Mouse (Mus musculus) kidney, embryonic 14.5 days (tissue): Measurements from ENCODE around the gene Aff3. TPM values are rescaled to one million over a fixed set of nuclear protein-coding genes. Genes with fewer than 3 reads are reported as not detected.

Experiments used
- ATAC-seq: fragments of 200-750 bp; cut with Nextera tagmentation; 2 replicates; pipeline ENCODE4 v1.8.0; 2017; ENCODE audit warnings: moderate number of reproducible peaks, mild to moderate bottlenecking, moderate TSS enrichment, moderate library complexity; ENCODE audit not compliant: low FRiP score, low TSS enrichment
- H3K27ac ChIP-seq: fragments of 300-500 bp; sonication (generic); 2 replicates; pipeline ENCODE4 v1.5.1; 2014; ENCODE audit warnings: low read depth, mild to moderate bottlenecking, low read length, moderate library complexity, mixed read lengths
- H3K27me3 ChIP-seq: fragments of 300-500 bp; sonication (generic); 2 replicates; pipeline ENCODE4 v1.6.1; 2014; ENCODE audit warnings: mild to moderate bottlenecking, low read length; ENCODE audit not compliant: control insufficient read depth, insufficient read depth
- H3K36me3 ChIP-seq: fragments of 300-500 bp; sonication (generic); 2 replicates; pipeline ENCODE4 v1.6.1; 2014; ENCODE audit warnings: low read length, mixed read lengths; ENCODE audit not compliant: control insufficient read depth, insufficient read depth
- H3K4me1 ChIP-seq: fragments of 300-500 bp; sonication (generic); 2 replicates; pipeline ENCODE4 v1.6.1; 2014; ENCODE audit warnings: low read length, mixed read lengths; ENCODE audit not compliant: control insufficient read depth, insufficient read depth
- H3K4me2 ChIP-seq: fragments of 300-500 bp; sonication (generic); replicated peaks from 2 replicates; pipeline ENCODE4 v1.6.1; 2014; ENCODE audit warnings: low read depth, mild to moderate bottlenecking, low read length
- H3K4me3 ChIP-seq: fragments of 300-500 bp; sonication (generic); 2 replicates; pipeline ENCODE4 v1.5.1; 2014; ENCODE audit warnings: mild to moderate bottlenecking, low read length
- H3K9ac ChIP-seq: fragments of 300-500 bp; sonication (generic); 2 replicates; pipeline ENCODE4 v1.6.1; 2014; ENCODE audit warnings: low read depth, mild to moderate bottlenecking, low read length, moderate library complexity
- H3K9me3 ChIP-seq: fragments of 300-500 bp; sonication (generic); 2 replicates; pipeline ENCODE4 v1.6.1; 2016; ENCODE audit warnings: low read length; ENCODE audit not compliant: control insufficient read depth
- WGBS: fragments of 180-500 bp; shearing (Covaris S2); extraction: QIAGEN DNeasy Blood & Tissue Kit; methylation state at CpG from one replicate; pipeline ENCODE4 v1.1.7; 2014; 5-methylcytosine and 5-hydroxymethylcytosine counted together
- polyA plus RNA-seq: library from polyadenylated mRNA; unstranded; fragments of >200 nt; fragmentation: Nextera tagmentation; extraction: Ambion mirVana; gene quantifications from 2 replicates; pipeline ENCODE4 v1.2.1, GENCODE M21; 2014

Aff3 gene
- polyA plus RNA-seq, 1 experiment from 2014 or later, result 11.9 TPM

- 0 out of 2 replicates have a peak, but pooled peaks have one; percentile 28 for ATAC-seq
- Histone ChIP-seq H3K27ac (no peak overlapping the region), H3K27me3 (no peaks in the 10 kb centered on the region), H3K4me2 (no peak overlapping the region), H3K36me3 (no peaks in the 10 kb centered on the region), H3K9me3 (no peaks in the 10 kb centered on the region), H3K4me3 (no peak overlapping the region), H3K9ac (no peak overlapping the region), H3K4me1 (0 out of 2 replicates have a peak, but pooled peaks cover 7% of the 10 kb centered on the region)
- WGBS, result 90% methylated on average over 13 of the region's 13 CpGs
Observed at GRCm38 (mm10) chr1:38503431-38504089, 161.2 kb downstream of the Aff3 start.

- H3K36me3 ChIP-seq, result no peaks in the 10 kb centered on the region
- ATAC-seq, result peak; percentile 66; the same call in 1 of the 2 replicates
- H3K9me3 ChIP-seq, result no peaks in the 10 kb centered on the region
- no peak overlapping the region for H3K9ac ChIP-seq
- H3K27me3 ChIP-seq, result no peaks in the 10 kb centered on the region
- H3K4me3 ChIP-seq, result no peak overlapping the region
- peaks cover 8% of the 10 kb centered on the region; the same call in 1 of the 2 replicates for H3K4me1 ChIP-seq
- no peak overlapping the region for H3K27ac ChIP-seq
- no peak overlapping the region for H3K4me2 ChIP-seq
- WGBS, result 43% methylated on average over 7 of the region's 7 CpGs
Observed at GRCm38 (mm10) chr1:38502797-38503196, 162.0 kb downstream of the Aff3 start.

- no peak for ATAC-seq
- H3K27ac ChIP-seq, result no peak overlapping the region
- 74% methylated on average over 7 of the region's 7 CpGs for WGBS
- H3K27me3 ChIP-seq, result no peaks in the 10 kb centered on the region
- no peaks in the 10 kb centered on the region for H3K36me3 ChIP-seq
- H3K4me3 ChIP-seq, result no peak overlapping the region
- no peak overlapping the region for H3K9ac ChIP-seq
- H3K4me1 ChIP-seq, result peaks cover 10% of the 10 kb centered on the region; the same call in 1 of the 2 replicates
- H3K9me3 ChIP-seq, result no peaks in the 10 kb centered on the region
- H3K4me2 ChIP-seq, result no peak overlapping the region
Observed at GRCm38 (mm10) chr1:38501231-38501630, 163.5 kb downstream of the Aff3 start.

- no peaks in the 10 kb centered on the region for H3K27me3 ChIP-seq
- WGBS, result 73% methylated on average over 6 of the region's 6 CpGs
- no peak for ATAC-seq
- no peak overlapping the region for H3K27ac ChIP-seq
- no peaks in the 10 kb centered on the region for H3K9me3 ChIP-seq
- no peak overlapping the region for H3K4me2 ChIP-seq
- H3K4me3 ChIP-seq, result no peak overlapping the region
- peaks cover 10% of the 10 kb centered on the region; the same call in 1 of the 2 replicates for H3K4me1 ChIP-seq
- H3K36me3 ChIP-seq, result no peaks in the 10 kb centered on the region
- H3K9ac ChIP-seq, result no peak overlapping the region
Observed at GRCm38 (mm10) chr1:38499500-38499899, 165.3 kb downstream of the Aff3 start.

GRCm38 (mm10) chr1:38497576-38497975 is 167.2 kb downstream of the Aff3 start:
- no peaks in the 10 kb centered on the region for H3K9me3 ChIP-seq
- H3K4me2 ChIP-seq, result no peak overlapping the region
- no peak overlapping the region for H3K9ac ChIP-seq
- no peak overlapping the region for H3K27ac ChIP-seq
- no peaks in the 10 kb centered on the region for H3K27me3 ChIP-seq
- no peak for ATAC-seq
- no peaks in the 10 kb centered on the region for H3K36me3 ChIP-seq
- 40% methylated on average over 6 of the region's 6 CpGs for WGBS
- H3K4me1 ChIP-seq, result peaks cover 10% of the 10 kb centered on the region; the same call in 1 of the 2 replicates
- no peak overlapping the region for H3K4me3 ChIP-seq

GRCm38 (mm10) chr1:38496886-38497528 is 167.7 kb downstream of the Aff3 start:
- no peaks in the 10 kb centered on the region for H3K9me3 ChIP-seq
- no peak for ATAC-seq
- no peak overlapping the region for H3K4me2 ChIP-seq
- no peak overlapping the region for H3K4me3 ChIP-seq
- H3K27ac ChIP-seq, result no peak overlapping the region
- H3K4me1 ChIP-seq, result peaks cover 8% of the 10 kb centered on the region; the same call in 1 of the 2 replicates
- no peaks in the 10 kb centered on the region for H3K36me3 ChIP-seq
- no peak overlapping the region for H3K9ac ChIP-seq
- 78% methylated on average over 10 of the region's 10 CpGs for WGBS
- no peaks in the 10 kb centered on the region for H3K27me3 ChIP-seq

GRCm38 (mm10) chr1:38495284-38495683 is 169.5 kb downstream of the Aff3 start:
- H3K4me3 ChIP-seq, result no peak overlapping the region
- H3K4me2 ChIP-seq, result no peak overlapping the region
- H3K36me3 ChIP-seq, result no peaks in the 10 kb centered on the region
- no peaks in the 10 kb centered on the region for H3K9me3 ChIP-seq
- no peak for ATAC-seq
- no peak overlapping the region for H3K27ac ChIP-seq
- H3K9ac ChIP-seq, result no peak overlapping the region
- no peaks in the 10 kb centered on the region for H3K27me3 ChIP-seq
- H3K4me1 ChIP-seq, result peaks cover 3% of the 10 kb centered on the region; the same call in 1 of the 2 replicates
- WGBS, result 91% methylated on average over 2 of the region's 2 CpGs

GRCm38 (mm10) chr1:38489733-38490132 is 175.0 kb downstream of the Aff3 start:
- H3K4me2 ChIP-seq, result no peak overlapping the region
- H3K9ac ChIP-seq, result no peak overlapping the region
- WGBS, result 85% methylated on average over 6 of the region's 6 CpGs
- H3K27me3 ChIP-seq, result no peaks in the 10 kb centered on the region
- no peak for ATAC-seq
- H3K27ac ChIP-seq, result no peak overlapping the region
- no peaks in the 10 kb centered on the region for H3K9me3 ChIP-seq
- H3K36me3 ChIP-seq, result no peaks in the 10 kb centered on the region
- H3K4me3 ChIP-seq, result no peak overlapping the region
- H3K4me1 ChIP-seq, result no peaks in the 10 kb centered on the region

- no peak overlapping the region for H3K4me3 ChIP-seq
- WGBS, result 58% methylated on average over 8 of the region's 8 CpGs
- ATAC-seq, result no peak
- no peak overlapping the region for H3K27ac ChIP-seq
- no peaks in the 10 kb centered on the region for H3K4me1 ChIP-seq
- H3K27me3 ChIP-seq, result no peaks in the 10 kb centered on the region
- H3K9ac ChIP-seq, result no peak overlapping the region
- no peaks in the 10 kb centered on the region for H3K9me3 ChIP-seq
- no peaks in the 10 kb centered on the region for H3K36me3 ChIP-seq
- H3K4me2 ChIP-seq, result no peak overlapping the region
Observed at GRCm38 (mm10) chr1:38488667-38489210, 176.0 kb downstream of the Aff3 start.
